Mouse (Mus musculus) CH12.LX (cell line): ENCODE measurements at regions not wholly inside any gene's neighbourhood (a gene's known extent, or its start where the extent isn't known, plus 50 kb on each side); places are given as distances from the start of the nearest gene placed in this dataset.

Experiments used
- BHLHE40 ChIP-seq: IDR thresholded peaks from 2 replicates; pipeline ENCODE4 v1.6.1; 2011; ENCODE audit warnings: mild to moderate bottlenecking, low read depth, low read length, improper control_type of control experiment
- CTCF ChIP-seq, 2 experiments: IDR thresholded peaks in 1 of 2; conservative IDR thresholded peaks in 1 of 2; 2 replicates each; pipeline ENCODE4 v1.5.1; 2011 to 2012; ENCODE audit warnings: low read depth in 2 of 2, low read length in 2 of 2, improper control_type of control experiment in 1 of 2, inconsistent platforms in 1 of 2, mild to moderate bottlenecking in 1 of 2, moderate library complexity in 1 of 2

DNA sequence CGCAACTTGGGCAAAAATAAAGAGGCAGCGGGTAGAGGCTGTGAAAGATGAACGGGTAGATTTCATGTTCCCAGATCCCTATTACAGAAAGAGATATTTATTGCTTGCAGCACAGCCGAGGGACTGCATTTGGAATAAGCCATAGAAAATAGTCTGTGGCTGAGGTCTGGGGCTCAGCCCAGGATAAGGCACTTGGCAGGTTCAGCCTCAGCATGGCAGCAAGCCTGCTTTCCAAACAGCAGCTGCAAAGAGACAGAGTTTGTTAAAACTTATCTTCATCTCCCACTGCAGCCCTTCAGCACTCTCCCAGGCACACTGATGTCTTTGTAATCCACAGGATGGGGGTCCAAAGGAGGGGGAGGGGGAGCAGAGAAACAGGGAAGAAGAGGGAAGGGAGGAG is 98.5 kb upstream of the Lrrn1 start:
- TF ChIP-seq BHLHE40 (no peak), CTCF (conservative IDR thresholded peaks at IDR 0.05 in 1 of 2, IDR thresholded peaks at IDR 0.05 in 1 of 2; ENCODE audit: low read depth in 2 of 2, low read length in 2 of 2) (no peak)
